Mouse (Mus musculus): ENCODE measurements around the gene Acot3.

DNA sequence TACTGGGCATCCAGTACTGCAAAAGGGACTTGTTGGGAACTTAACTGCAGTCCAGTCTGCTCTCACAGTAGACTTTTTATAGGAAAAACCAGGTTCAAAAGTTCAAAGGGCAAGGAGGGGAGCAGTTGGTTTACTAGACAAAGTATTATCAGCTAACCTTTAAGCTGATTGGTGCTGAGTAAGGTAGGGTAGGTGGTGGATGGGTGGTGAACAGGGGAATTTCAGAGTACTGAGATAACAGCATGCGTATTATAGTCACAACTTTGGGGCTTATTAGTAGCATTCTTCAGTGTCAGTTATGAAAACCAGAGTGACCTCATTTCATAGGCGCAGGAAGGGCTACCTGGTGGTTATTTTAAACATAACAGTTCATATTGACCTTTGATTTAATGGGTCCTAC, 47.7 kb downstream of the Acot3 start:
- no peak for TF ChIP-seq CTCF (conservative IDR thresholded peaks at IDR 0.05; ENCODE audit: low read length)
- no peak for TF ChIP-seq NANOG (IDR thresholded peaks at IDR 0.05; ENCODE audit: borderline replicate concordance, low read length)
- TF ChIP-seq POU5F1 (IDR thresholded peaks at IDR 0.05; ENCODE audit: borderline replicate concordance, low read length): no peak
